Mouse (Mus musculus) hindbrain, embryonic 11.5 days (tissue): ENCODE measurements around the gene Scaf8. TPM values are rescaled to one million over a fixed set of nuclear protein-coding genes. Genes with fewer than 3 reads are reported as not detected.
"Not testable (repeated sequence)": the region's sequence is repeated elsewhere in the genome, so short reads cannot be mapped to it uniquely, and the experiment has no call there.

Source experiments
- ATAC-seq: fragments of 200-750 bp; cut with Nextera tagmentation; 2 replicates; pipeline ENCODE4 v1.8.0; 2017; ENCODE audit warnings: mild to moderate bottlenecking, moderate TSS enrichment, moderate library complexity; ENCODE audit not compliant: low FRiP score
- DNase-seq: peaks from one replicate; pipeline ENCODE4 v3.0.0-alpha.2; 2015; ENCODE audit warnings: low spot score
- H3K27ac ChIP-seq: fragments of 300-500 bp; sonication (generic); 2 replicates; pipeline ENCODE4 v1.5.1; 2014; ENCODE audit warnings: mild to moderate bottlenecking, low read depth, low read length
- H3K27me3 ChIP-seq: fragments of 300-500 bp; sonication (generic); 2 replicates; pipeline ENCODE4 v1.6.1; 2014; ENCODE audit warnings: mild to moderate bottlenecking, low read length, moderate library complexity, mixed read lengths; ENCODE audit not compliant: control insufficient read depth, insufficient read depth
- H3K36me3 ChIP-seq: fragments of 300-500 bp; sonication (generic); 2 replicates; pipeline ENCODE4 v1.6.1; 2014; ENCODE audit warnings: mild to moderate bottlenecking, low read length, moderate library complexity, mixed read lengths; ENCODE audit not compliant: control insufficient read depth, insufficient read depth
- H3K4me1 ChIP-seq: fragments of 300-500 bp; sonication (generic); replicated peaks from 2 replicates; pipeline ENCODE4 v1.6.1; 2014; ENCODE audit warnings: low read length, mixed read lengths; ENCODE audit not compliant: control insufficient read depth, insufficient read depth
- H3K4me2 ChIP-seq: fragments of 300-500 bp; sonication (generic); replicated peaks from 2 replicates; pipeline ENCODE4 v1.6.1; 2014; ENCODE audit warnings: mild to moderate bottlenecking, low read depth, low read length
- H3K4me3 ChIP-seq: fragments of 300-500 bp; sonication (generic); 2 replicates; pipeline ENCODE4 v1.5.1; 2014; ENCODE audit warnings: low read depth, low read length
- H3K9ac ChIP-seq: fragments of 300-500 bp; sonication (generic); 2 replicates; pipeline ENCODE4 v1.6.1; 2014; ENCODE audit warnings: low read depth, low read length
- H3K9me3 ChIP-seq: fragments of 300-500 bp; sonication (generic); 2 replicates; pipeline ENCODE4 v1.6.1; 2016; ENCODE audit warnings: low read length; ENCODE audit not compliant: control insufficient read depth
- WGBS: fragments of 180-500 bp; shearing (Covaris S2); extraction: QIAGEN DNeasy Blood & Tissue Kit; methylation state at CpG from one replicate; pipeline ENCODE4 v1.1.7; 2014; 5-methylcytosine and 5-hydroxymethylcytosine counted together
- polyA plus RNA-seq: library from polyadenylated mRNA; unstranded; fragments of >200 nt; fragmentation: Nextera tagmentation; extraction: Ambion mirVana; gene quantifications from 2 replicates; pipeline ENCODE4 v1.2.1, GENCODE M21; 2014

The Scaf8 gene
- polyA plus RNA-seq, 1 experiment from 2014 or later: 24.3 TPM

DNA sequence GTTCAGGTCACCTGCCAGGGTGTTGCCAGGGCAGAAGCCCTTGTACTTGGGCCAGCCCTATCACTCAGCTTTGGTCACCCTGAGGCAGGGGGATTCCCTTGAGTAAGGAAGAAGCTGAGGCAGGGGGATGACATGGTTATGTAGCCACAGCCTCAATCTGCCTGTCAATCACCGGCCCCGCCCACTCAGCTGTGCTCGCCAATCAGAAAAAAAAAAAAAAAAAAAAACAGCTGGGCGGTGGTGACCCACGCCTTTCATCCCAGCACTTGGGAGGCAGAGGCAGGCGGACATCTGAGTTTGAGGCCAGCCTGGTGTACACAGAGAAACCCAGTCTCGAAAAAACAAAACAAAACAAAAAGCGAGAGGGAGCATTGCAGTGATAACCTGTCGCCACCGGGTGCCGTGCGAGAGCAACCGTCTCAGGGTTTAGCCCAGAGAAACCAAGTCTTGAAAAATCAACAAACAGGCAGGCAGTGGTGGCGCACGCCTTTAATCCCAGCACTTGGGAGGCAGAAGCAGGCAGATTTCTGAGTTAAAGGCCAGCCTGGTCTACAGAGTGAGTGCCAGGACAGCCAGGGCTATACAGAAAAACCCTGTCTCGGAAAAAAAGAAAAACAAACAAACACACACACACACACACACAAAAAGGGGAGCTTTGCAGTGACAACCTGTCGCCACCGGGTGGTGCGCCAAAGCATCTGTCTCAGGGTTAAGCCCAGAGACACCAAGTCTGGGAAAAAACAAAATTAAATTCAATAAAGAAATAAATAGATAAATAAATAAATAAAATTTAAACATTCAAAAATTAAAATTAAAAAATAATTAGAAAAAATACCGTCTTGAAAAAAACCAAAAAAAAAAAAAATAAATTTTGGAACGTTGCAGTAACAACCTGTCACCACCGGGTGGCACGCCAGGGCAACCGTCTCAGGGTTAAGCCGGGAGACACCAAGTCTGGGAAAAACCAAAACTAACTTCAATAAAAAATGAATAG lies 31.7 kb upstream of the Scaf8 start:
- not testable (repeated sequence) for H3K4me1 ChIP-seq, H3K36me3 ChIP-seq, H3K27me3 ChIP-seq, H3K9me3 ChIP-seq, H3K9ac ChIP-seq, H3K27ac ChIP-seq
- WGBS: 5% methylated on average over 22 of the region's 25 CpGs
- Histone ChIP-seq H3K4me2 (peak overlapping the region; percentile 26), H3K4me3 (peak overlapping the region; percentile 10)
- ATAC-seq (peak; percentile 10; the same call in 1 of the 2 replicates), DNase-seq (peak; percentile 49)

DNA sequence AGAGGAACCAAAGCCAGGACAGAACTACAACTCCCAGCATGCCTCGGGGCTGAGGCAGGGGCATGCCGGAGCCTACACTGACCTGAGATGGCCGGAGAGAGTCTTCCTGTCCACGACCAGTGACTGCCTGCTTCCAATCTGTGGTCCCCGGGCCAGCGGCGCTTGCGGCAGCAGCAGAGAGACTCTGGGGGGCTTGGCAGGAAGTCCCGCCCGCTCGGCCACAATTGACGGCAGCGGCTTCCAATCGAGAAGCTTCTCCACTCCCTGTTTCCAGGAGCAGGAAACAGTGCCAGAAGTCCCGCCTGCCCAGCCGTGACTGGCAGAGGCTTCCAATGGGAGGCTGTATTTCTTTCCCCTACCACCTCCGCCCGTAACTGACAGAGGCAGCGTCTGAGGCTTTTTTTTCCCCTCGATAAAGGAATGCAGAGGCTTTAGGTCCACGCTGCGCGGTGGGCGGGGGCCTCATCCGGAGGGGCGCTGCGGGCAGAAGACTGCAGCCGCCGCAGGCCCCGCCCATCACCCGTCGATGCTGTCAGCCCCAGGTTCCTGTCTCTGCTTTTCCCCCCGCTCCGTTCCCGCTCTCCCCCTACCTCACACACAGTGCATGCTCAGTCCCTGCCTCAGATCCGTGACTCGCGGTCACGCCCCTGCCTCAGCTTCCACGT lies 30.8 kb upstream of the Scaf8 start:
- 0% methylated on average over 32 of the region's 40 CpGs for WGBS

DNA sequence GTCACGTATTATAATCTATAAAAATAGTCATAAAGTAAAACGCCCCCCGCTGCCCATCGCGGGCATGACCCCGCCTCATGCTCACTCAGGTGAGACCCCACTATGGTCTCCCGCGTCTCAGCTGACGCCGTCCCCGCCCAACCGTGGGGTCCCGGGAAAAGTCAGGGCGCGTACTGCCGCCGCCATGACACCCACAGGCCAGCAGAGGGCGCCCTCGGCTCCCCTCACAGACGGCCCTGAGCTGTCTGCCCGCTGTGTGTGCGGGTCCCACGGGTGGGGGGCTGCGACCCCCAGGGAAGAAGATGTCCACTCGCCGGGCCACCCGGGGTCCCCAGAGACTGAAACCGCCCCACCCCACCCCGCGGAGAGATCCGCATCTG lies 30.2 kb upstream of the Scaf8 start:
- no peaks in the 10 kb centered on the region for H3K9me3 ChIP-seq
- no peaks in the 10 kb centered on the region for H3K27me3 ChIP-seq
- peak; percentile 31 for ATAC-seq
- 0% methylated on average over 30 of the region's 31 CpGs for WGBS
- H3K27ac ChIP-seq: peak overlapping the region; percentile 78
- no peaks in the 10 kb centered on the region for H3K36me3 ChIP-seq
- H3K9ac ChIP-seq: peak overlapping the region; percentile 52
- peak overlapping the region; percentile 50 for H3K4me2 ChIP-seq
- peak; percentile 87 for DNase-seq
- H3K4me1 ChIP-seq: no peaks in the 10 kb centered on the region
- H3K4me3 ChIP-seq: peak overlapping the region; percentile 46

More for the DNA sequence above, 30.8 kb upstream of the Scaf8 start:
- Histone ChIP-seq H3K4me1 (no peaks in the 10 kb centered on the region), H3K9ac (peak overlapping the region; percentile 45; the same call in 1 of the 2 replicates), H3K27ac (peak overlapping the region; percentile 85), H3K36me3 (no peaks in the 10 kb centered on the region), H3K9me3 (no peaks in the 10 kb centered on the region), H3K4me2 (peak overlapping the region; percentile 50), H3K4me3 (peak overlapping the region; percentile 46), H3K27me3 (no peaks in the 10 kb centered on the region)
- ATAC-seq (peak; percentile 72), DNase-seq (peak; percentile 92)

DNA sequence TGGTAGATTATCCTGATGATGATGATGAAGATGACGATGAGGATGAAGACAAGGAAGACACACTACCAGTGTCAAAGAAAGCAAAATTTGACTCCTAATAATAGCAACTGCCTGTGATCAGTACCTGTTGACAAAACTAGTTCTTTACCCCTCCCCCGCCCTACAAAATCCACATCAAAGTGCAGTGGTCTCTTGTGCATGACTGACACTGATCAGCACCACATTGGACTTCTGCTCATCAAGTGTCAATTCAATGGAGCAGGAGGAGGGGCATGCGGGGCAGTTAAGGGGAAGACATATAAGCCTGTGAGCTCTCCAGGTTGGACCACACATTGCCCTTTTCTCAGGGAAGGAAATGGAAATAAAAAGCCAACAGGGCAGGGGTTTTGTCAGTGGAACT lies 29.6 kb upstream of the Scaf8 start:
- no peaks in the 10 kb centered on the region for H3K9me3 ChIP-seq
- peak; percentile 29 for DNase-seq
- peak overlapping the region; percentile 52 for H3K9ac ChIP-seq
- no peak overlapping the region; the same call in 1 of the 2 replicates for H3K4me3 ChIP-seq
- H3K27ac ChIP-seq: no peak overlapping the region; the same call in 1 of the 2 replicates
- no peaks in the 10 kb centered on the region for H3K4me1 ChIP-seq
- no peaks in the 10 kb centered on the region for H3K27me3 ChIP-seq
- ATAC-seq: no peak
- H3K4me2 ChIP-seq: peak overlapping the region; percentile 50
- no peaks in the 10 kb centered on the region for H3K36me3 ChIP-seq
- 68% methylated on average over 3 of the region's 3 CpGs for WGBS

DNA sequence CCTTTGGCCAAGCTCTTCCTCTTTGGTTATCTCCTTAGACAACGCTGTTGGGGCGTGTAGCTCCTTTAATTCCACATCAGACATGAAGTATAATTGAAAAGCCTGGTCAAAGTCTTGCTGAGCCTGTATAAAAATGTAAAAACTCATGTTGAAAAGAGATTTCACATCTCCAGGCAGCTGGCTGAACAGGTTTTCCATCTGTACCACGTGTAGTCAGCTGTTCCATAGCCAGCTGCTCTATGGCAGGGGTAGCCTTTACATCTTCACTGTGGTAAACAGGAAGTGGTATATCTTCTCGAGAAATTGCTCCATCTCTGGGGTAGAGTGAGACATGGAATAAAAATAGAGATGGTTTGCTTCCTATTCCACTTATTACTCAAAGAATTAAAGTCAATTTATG lies 22.1 kb upstream of the Scaf8 start:
- whole genome bisulfite sequencing: 58% methylated on average over 4 of the region's 4 CpGs
- no peak for ATAC-seq

DNA sequence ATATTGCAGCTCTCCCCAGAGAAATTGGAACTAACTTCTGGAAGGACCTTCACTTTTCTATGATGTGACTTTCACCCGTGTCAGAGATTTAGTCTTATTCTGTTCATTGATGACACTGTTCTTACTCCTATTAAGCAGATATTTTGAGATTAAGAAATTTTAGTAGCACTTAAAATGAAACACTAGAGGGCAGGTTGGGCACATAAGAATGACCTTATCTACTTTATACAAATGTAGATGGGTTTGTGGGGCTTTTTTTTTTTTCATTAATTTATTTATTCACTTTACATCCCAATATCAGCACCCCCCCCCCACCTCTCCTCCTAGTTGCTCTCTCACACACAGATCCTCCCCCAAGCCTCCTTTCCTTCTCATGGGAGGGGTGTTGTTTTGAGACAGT lies 15.5 kb upstream of the Scaf8 start:
- ATAC-seq: not testable (repeated sequence)
- WGBS: 87% methylated on average over 1 of the region's 1 CpGs

More for the DNA sequence above, 22.1 kb upstream of the Scaf8 start:
- H3K4me3 ChIP-seq: no peak overlapping the region
- H3K9ac ChIP-seq: no peak overlapping the region
- no peaks in the 10 kb centered on the region for H3K9me3 ChIP-seq
- no peak for DNase-seq
- no peaks in the 10 kb centered on the region for H3K4me1 ChIP-seq
- H3K27ac ChIP-seq: no peak overlapping the region
- no peak overlapping the region for H3K4me2 ChIP-seq
- no peaks in the 10 kb centered on the region for H3K27me3 ChIP-seq
- no peaks in the 10 kb centered on the region for H3K36me3 ChIP-seq

DNA sequence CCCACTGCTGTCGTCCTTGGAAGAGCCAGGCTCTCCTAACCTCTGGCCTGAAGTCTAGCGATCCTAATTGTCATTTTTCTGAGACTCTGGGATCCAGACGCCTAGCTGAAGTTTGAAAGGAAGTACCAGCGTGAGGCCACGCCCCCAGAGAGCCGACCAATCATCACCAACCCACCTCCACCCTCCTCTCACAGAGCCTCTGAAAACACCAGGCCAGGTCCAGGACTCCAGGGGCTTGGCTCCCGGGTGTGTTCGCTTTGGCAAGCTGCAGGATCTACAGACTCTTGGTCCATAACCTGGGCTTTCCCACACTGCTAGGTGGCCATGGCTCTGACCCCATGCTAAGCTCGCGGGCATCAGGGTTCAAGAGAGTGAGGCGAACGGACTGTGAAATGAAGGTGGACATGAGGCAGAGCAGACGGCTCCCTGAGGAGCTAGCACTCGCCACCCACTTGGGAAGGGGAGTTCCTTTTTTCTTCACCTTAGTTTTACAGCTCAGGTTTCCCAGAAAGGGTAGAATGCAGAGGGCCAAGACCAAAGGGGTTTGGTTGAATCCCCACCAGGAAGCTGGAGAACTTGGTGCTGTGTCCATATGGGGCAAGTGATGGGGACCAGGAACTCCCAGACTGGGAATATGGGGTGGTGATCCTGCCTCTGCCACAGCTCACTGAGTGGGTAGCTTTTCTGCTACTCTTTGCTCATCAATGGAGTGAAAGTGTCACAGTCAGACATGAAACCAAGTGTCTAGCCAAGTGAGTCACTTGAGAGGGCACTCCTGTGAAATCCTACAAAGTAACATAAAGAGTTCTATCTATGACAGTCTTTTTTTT lies 12.2 kb upstream of the Scaf8 start:
- Histone ChIP-seq H3K9me3 (no peaks in the 10 kb centered on the region), H3K4me2 (peak overlapping the region; percentile 35), H3K9ac (peak overlapping the region; percentile 44), H3K36me3 (no peaks in the 10 kb centered on the region), H3K4me3 (peak overlapping the region; percentile 20; the same call in 1 of the 2 replicates), H3K4me1 (0 out of 2 replicates have a peak, but pooled peaks cover 2% of the 10 kb centered on the region), H3K27ac (no peak overlapping the region), H3K27me3 (no peaks in the 10 kb centered on the region)
- peak; percentile 65 for DNase-seq
- peak; percentile 86 for ATAC-seq
- WGBS: 3% methylated on average over 14 of the region's 14 CpGs

More for the DNA sequence above, 15.5 kb upstream of the Scaf8 start:
- H3K4me2 ChIP-seq, H3K27me3 ChIP-seq, H3K9me3 ChIP-seq, H3K4me3 ChIP-seq, DNase-seq, H3K4me1 ChIP-seq, H3K27ac ChIP-seq, H3K9ac ChIP-seq, H3K36me3 ChIP-seq: not testable (repeated sequence)
